Mouse (Mus musculus): ENCODE results near the gene Olfr1344. TPM values are rescaled to one million over a fixed set of nuclear protein-coding genes. Genes with fewer than 3 reads are reported as not detected.
"Not testable (repeated sequence)": the region's sequence is repeated elsewhere in the genome, so short reads cannot be mapped to it uniquely, and the experiment has no call there.

Gene Olfr1344
- polyA plus RNA-seq, 1 experiment = 2.7 TPM

- H3K4me1 ChIP-seq (ENCODE audit: control insufficient read depth, insufficient read depth, low read length) = no peaks in the 10 kb centered on the region
- no peak overlapping the region for H3K27ac ChIP-seq (ENCODE audit: insufficient read depth, low read length)
- TF ChIP-seq CTCF (IDR thresholded peaks at IDR 0.05; ENCODE audit: borderline replicate concordance, insufficient read depth, low read depth, low read length) = no peak
- H3K4me3 ChIP-seq (replicated peaks; ENCODE audit: insufficient read depth, low read depth, low read length) = no peak overlapping the region
- H3K27me3 ChIP-seq (ENCODE audit: control insufficient read depth, insufficient read depth, low read length) = no peaks in the 10 kb centered on the region
- WGBS = 71% methylated on average over 6 of the region's 6 CpGs
- DNase-seq = no peak
Observed at GRCm38 (mm10) chr7:6419894-6420293, 18.6 kb upstream of the Olfr1344 start.

GRCm38 (mm10) chr7:6429381-6429780 lies 9.1 kb upstream of the Olfr1344 start:
- TF ChIP-seq POLR2A (IDR thresholded peaks at IDR 0.05; ENCODE audit: borderline replicate concordance, insufficient read depth, low read length) (no peak), CTCF (IDR thresholded peaks at IDR 0.05; ENCODE audit: borderline replicate concordance, insufficient read depth, low read depth, low read length) (no peak)
- WGBS = 87% methylated on average over 3 of the region's 3 CpGs
- no peak overlapping the region for H3K27ac ChIP-seq (ENCODE audit: insufficient read depth, low read length)
- no peak overlapping the region for H3K4me3 ChIP-seq (replicated peaks; ENCODE audit: insufficient read depth, low read depth, low read length)
- no peaks in the 10 kb centered on the region for H3K4me1 ChIP-seq (ENCODE audit: control insufficient read depth, insufficient read depth, low read length)
- no peak for DNase-seq
- no peaks in the 10 kb centered on the region for H3K27me3 ChIP-seq (ENCODE audit: control insufficient read depth, insufficient read depth, low read length)

GRCm38 (mm10) chr7:6430342-6430741 lies 8.1 kb upstream of the Olfr1344 start:
- 39% methylated on average over 2 of the region's 2 CpGs for WGBS
- DNase-seq = no peak
- H3K27me3 ChIP-seq (ENCODE audit: control insufficient read depth, insufficient read depth, low read length) = no peaks in the 10 kb centered on the region
- no peaks in the 10 kb centered on the region for H3K4me1 ChIP-seq (ENCODE audit: control insufficient read depth, insufficient read depth, low read length)
- TF ChIP-seq POLR2A (IDR thresholded peaks at IDR 0.05; ENCODE audit: borderline replicate concordance, insufficient read depth, low read length) (no peak), CTCF (IDR thresholded peaks at IDR 0.05; ENCODE audit: borderline replicate concordance, insufficient read depth, low read depth, low read length) (peak; percentile 43; the same call in 1 of the 2 replicates)
- no peak overlapping the region for H3K4me3 ChIP-seq (replicated peaks; ENCODE audit: insufficient read depth, low read depth, low read length)
- H3K27ac ChIP-seq (ENCODE audit: insufficient read depth, low read length) = no peak overlapping the region

GRCm38 (mm10) chr7:6441173-6441572 lies 2.7 kb downstream of the Olfr1344 start:
- Histone ChIP-seq H3K27me3 (ENCODE audit: control insufficient read depth, insufficient read depth, low read length) (no peaks in the 10 kb centered on the region), H3K4me1 (ENCODE audit: control insufficient read depth, insufficient read depth, low read length) (no peaks in the 10 kb centered on the region), H3K4me3 (replicated peaks; ENCODE audit: insufficient read depth, low read depth, low read length) (no peak overlapping the region), H3K27ac (ENCODE audit: insufficient read depth, low read length) (no peak overlapping the region)
- DNase-seq = no peak
- 28% methylated on average over 2 of the region's 2 CpGs for WGBS
- TF ChIP-seq POLR2A (IDR thresholded peaks at IDR 0.05; ENCODE audit: borderline replicate concordance, insufficient read depth, low read length) = no peak

GRCm38 (mm10) chr7:6447771-6448170 lies 9.3 kb downstream of the Olfr1344 start:
- H3K27ac ChIP-seq (ENCODE audit: insufficient read depth, low read length) = no peak overlapping the region
- H3K4me3 ChIP-seq (replicated peaks; ENCODE audit: insufficient read depth, low read depth, low read length) = no peak overlapping the region
- no peak for TF ChIP-seq POLR2A (IDR thresholded peaks at IDR 0.05; ENCODE audit: borderline replicate concordance, insufficient read depth, low read length)
- no peak for TF ChIP-seq CTCF (IDR thresholded peaks at IDR 0.05; ENCODE audit: borderline replicate concordance, insufficient read depth, low read depth, low read length)
- DNase-seq = no peak
- no peaks in the 10 kb centered on the region for H3K27me3 ChIP-seq (ENCODE audit: control insufficient read depth, insufficient read depth, low read length)
- 91% methylated on average over 5 of the region's 5 CpGs for WGBS
- no peaks in the 10 kb centered on the region for H3K4me1 ChIP-seq (ENCODE audit: control insufficient read depth, insufficient read depth, low read length)

- DNase-seq = no peak
- Histone ChIP-seq H3K4me1 (ENCODE audit: control insufficient read depth, insufficient read depth, low read length) (no peaks in the 10 kb centered on the region), H3K4me3 (replicated peaks; ENCODE audit: insufficient read depth, low read depth, low read length) (no peak within 1 kb of the TSS), H3K27ac (ENCODE audit: insufficient read depth, low read length) (no peak within 1 kb of the TSS), H3K27me3 (ENCODE audit: control insufficient read depth, insufficient read depth, low read length) (no peaks in the 10 kb centered on the region)
- TF ChIP-seq CTCF (IDR thresholded peaks at IDR 0.05; ENCODE audit: borderline replicate concordance, insufficient read depth, low read depth, low read length) = no peak
- no peak for TF ChIP-seq POLR2A (IDR thresholded peaks at IDR 0.05; ENCODE audit: borderline replicate concordance, insufficient read depth, low read length)
Observed at GRCm38 (mm10) chr7:6455868-6456267, 17.4 kb downstream of the Olfr1344 start, which contains the start of gene Olfr1336. TSS of gene Olfr1336 (plus strand) at chr7:6456168.

- Histone ChIP-seq H3K4me3 (replicated peaks; ENCODE audit: insufficient read depth, low read depth, low read length) (no peak overlapping the region), H3K27ac (ENCODE audit: insufficient read depth, low read length) (no peak overlapping the region), H3K27me3 (ENCODE audit: control insufficient read depth, insufficient read depth, low read length) (no peaks in the 10 kb centered on the region), H3K4me1 (ENCODE audit: control insufficient read depth, insufficient read depth, low read length) (no peaks in the 10 kb centered on the region)
- DNase-seq = no peak
- WGBS = 23% methylated on average over 3 of the region's 3 CpGs
- TF ChIP-seq POLR2A (IDR thresholded peaks at IDR 0.05; ENCODE audit: borderline replicate concordance, insufficient read depth, low read length) (no peak), CTCF (IDR thresholded peaks at IDR 0.05; ENCODE audit: borderline replicate concordance, insufficient read depth, low read depth, low read length) (no peak)
Observed at GRCm38 (mm10) chr7:6456399-6456798, 17.9 kb downstream of the Olfr1344 start.

- no peak within 1 kb of the TSS for H3K27ac ChIP-seq (ENCODE audit: insufficient read depth, low read length)
- TF ChIP-seq CTCF (IDR thresholded peaks at IDR 0.05; ENCODE audit: borderline replicate concordance, insufficient read depth, low read depth, low read length) = no peak
- TF ChIP-seq POLR2A (IDR thresholded peaks at IDR 0.05; ENCODE audit: borderline replicate concordance, insufficient read depth, low read length) = no peak
- no peaks in the 10 kb centered on the region for H3K27me3 ChIP-seq (ENCODE audit: control insufficient read depth, insufficient read depth, low read length)
- DNase-seq = no peak
- no peaks in the 10 kb centered on the region for H3K4me1 ChIP-seq (ENCODE audit: control insufficient read depth, insufficient read depth, low read length)
- H3K4me3 ChIP-seq (replicated peaks; ENCODE audit: insufficient read depth, low read depth, low read length) = no peak within 1 kb of the TSS
Observed at GRCm38 (mm10) chr7:6466951-6467350, 28.5 kb downstream of the Olfr1344 start, which contains the start of gene Olfr1346. TSS of gene Olfr1346 (plus strand) at chr7:6467101.

GRCm38 (mm10) chr7:6477633-6478032 lies 39.1 kb downstream of the Olfr1344 start:
- DNase-seq; H3K27ac ChIP-seq (ENCODE audit: insufficient read depth, low read length); H3K4me1 ChIP-seq (ENCODE audit: control insufficient read depth, insufficient read depth, low read length); H3K4me3 ChIP-seq (replicated peaks; ENCODE audit: insufficient read depth, low read depth, low read length); H3K27me3 ChIP-seq (ENCODE audit: control insufficient read depth, insufficient read depth, low read length): not testable (repeated sequence)
- 68% methylated on average over 2 of the region's 2 CpGs for WGBS
